In the genomic region with DNA sequence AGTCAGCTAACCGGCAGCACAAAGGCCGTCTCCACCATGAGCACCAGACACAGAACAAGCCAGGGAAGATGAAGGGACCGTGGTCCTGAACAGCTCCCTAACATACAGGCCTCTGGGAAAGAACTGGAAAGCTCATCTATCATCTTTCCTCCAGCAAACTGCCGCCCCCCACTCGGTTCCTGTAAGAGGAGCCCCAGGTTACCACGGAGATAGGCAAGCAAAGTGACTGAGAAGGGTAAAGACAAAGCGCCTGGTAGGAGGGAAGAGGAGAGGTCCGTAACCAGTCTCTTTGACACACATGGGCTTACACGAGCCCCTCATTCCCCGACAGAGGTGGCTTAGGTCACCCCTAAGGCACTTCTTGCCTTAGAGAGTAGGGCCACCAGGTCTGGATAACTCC, we compare ENCODE assay signal across 15 mouse cellular contexts.
DNase-seq lines count a peak whose midpoint lies in the region; ATAC-seq lines count a peak whose summit lies in the region.
"Had no signal": no experiment of that assay in that cellular context is flagged by ENCODE, and none has a peak within 500 bp of the region (broad histone marks: within the 10 kb centered on the region; RNA-seq: fewer than 3 reads in every experiment).

No protein-coding gene starts in this region.

- peaks cover 39% of the 10 kb centered on the region for H3K4me1 ChIP-seq in heart, embryonic 11.5 days (ENCODE audit: control insufficient read depth, insufficient read depth, low read length)
- H3K4me1 ChIP-seq in embryonic facial prominence, embryonic 13.5 days, result peaks cover 45% of the 10 kb centered on the region
- peaks cover 65% of the 10 kb centered on the region for H3K4me1 ChIP-seq in hindbrain, embryonic 14.5 days (replicated peaks; ENCODE audit: control insufficient read depth, insufficient read depth, low read length)
- peaks cover 61% of the 10 kb centered on the region for H3K4me1 ChIP-seq in midbrain, embryonic 16.5 days (ENCODE audit: control insufficient read depth, insufficient read depth, low read length)

- 19% methylated on average over 10 of the region's 10 CpGs for WGBS in heart, embryonic 11.5 days (ENCODE audit: insufficient replicate concordance)
- 26% methylated on average over 10 of the region's 10 CpGs for WGBS in embryonic facial prominence, embryonic 13.5 days
- 10% methylated on average over 10 of the region's 10 CpGs for WGBS in hindbrain, embryonic 14.5 days
- 18% methylated on average over 10 of the region's 10 CpGs for WGBS in midbrain, embryonic 16.5 days

- no peak for DNase-seq in heart, adult 11 months
- no peak for DNase-seq in hindbrain, embryonic 14.5 days (ENCODE audit: low spot score)
- DNase-seq in ovary, postnatal 10 days (ENCODE audit: low spot score), result no peak
- DNase-seq in lung, postnatal 14 days, result no peak
- no peak for DNase-seq in thymus, postnatal 25 days
- DNase-seq: cerebellum, adult 9-11 months; heart, adult 2 months; kidney, adult 11 months; liver, embryonic 13.5 days; thymus, postnatal 14 days had no signal

- H3K27me3 ChIP-seq in heart, embryonic 11.5 days (ENCODE audit: control insufficient read depth, insufficient read depth, low read length), result no peaks in the 10 kb centered on the region
- H3K27me3 ChIP-seq in embryonic facial prominence, embryonic 13.5 days, result no peaks in the 10 kb centered on the region
- H3K27me3 ChIP-seq in hindbrain, embryonic 14.5 days (ENCODE audit: control insufficient read depth, insufficient read depth, low read length), result no peaks in the 10 kb centered on the region
- H3K27me3 ChIP-seq in midbrain, embryonic 16.5 days (ENCODE audit: control insufficient read depth, insufficient read depth, low read depth, low read length), result no peaks in the 10 kb centered on the region
- H3K27me3 ChIP-seq: Patski had no signal

- no peak overlapping the region for H3K4me2 ChIP-seq in heart, embryonic 11.5 days
- H3K4me2 ChIP-seq in embryonic facial prominence, embryonic 13.5 days, result peak overlapping the region; percentile 55
- peak overlapping the region; percentile 64 for H3K4me2 ChIP-seq in hindbrain, embryonic 14.5 days (replicated peaks)
- H3K4me2 ChIP-seq in midbrain, embryonic 16.5 days (ENCODE audit: low read length), result peak overlapping the region; percentile 70
- H3K4me2 ChIP-seq: liver, embryonic 13.5 days had no signal

- H3K9ac ChIP-seq in heart, embryonic 11.5 days (ENCODE audit: low read depth, low read length), result no peak overlapping the region
- peak overlapping the region; percentile 55; the same call in 1 of the 2 replicates for H3K9ac ChIP-seq in embryonic facial prominence, embryonic 13.5 days
- H3K9ac ChIP-seq in hindbrain, embryonic 14.5 days, result peak overlapping the region; percentile 80
- peak overlapping the region; percentile 77 for H3K9ac ChIP-seq in midbrain, embryonic 16.5 days (ENCODE audit: low read depth, low read length)
- H3K9ac ChIP-seq: liver, embryonic 13.5 days had no signal

- no peaks in the 10 kb centered on the region for H3K9me3 ChIP-seq in heart, embryonic 11.5 days (replicated peaks; ENCODE audit: control insufficient read depth, low read length)
- no peaks in the 10 kb centered on the region for H3K9me3 ChIP-seq in embryonic facial prominence, embryonic 13.5 days
- no peaks in the 10 kb centered on the region for H3K9me3 ChIP-seq in hindbrain, embryonic 14.5 days (ENCODE audit: control insufficient read depth, low read length)
- H3K9me3 ChIP-seq in midbrain, embryonic 16.5 days (replicated peaks; ENCODE audit: control insufficient read depth, low read length, poor library complexity, severe bottlenecking), result no peaks in the 10 kb centered on the region
- H3K9me3 ChIP-seq: liver, embryonic 13.5 days had no signal

- peaks cover 8% of the 10 kb centered on the region for H3K36me3 ChIP-seq in heart, embryonic 11.5 days (ENCODE audit: control insufficient read depth, insufficient read depth, low read length)
- H3K36me3 ChIP-seq in embryonic facial prominence, embryonic 13.5 days, result peaks cover 40% of the 10 kb centered on the region
- peaks cover 25% of the 10 kb centered on the region for H3K36me3 ChIP-seq in hindbrain, embryonic 14.5 days (replicated peaks; ENCODE audit: control insufficient read depth, insufficient read depth)
- peaks cover 9% of the 10 kb centered on the region for H3K36me3 ChIP-seq in midbrain, embryonic 16.5 days (ENCODE audit: control insufficient read depth, insufficient read depth, low read length)
- H3K36me3 ChIP-seq: liver, embryonic 13.5 days had no signal

- no peak for ATAC-seq in heart, embryonic 11.5 days (replicated peaks; ENCODE audit: insufficient number of reproducible peaks, low FRiP score, low TSS enrichment)
- ATAC-seq in embryonic facial prominence, embryonic 13.5 days (ENCODE audit: insufficient number of reproducible peaks, insufficient read depth, low FRiP score, low TSS enrichment, low read depth), result no peak
- 0 out of 2 replicates have a peak, but pooled peaks have one; percentile 16 for ATAC-seq in hindbrain, embryonic 14.5 days (ENCODE audit: low FRiP score)
- no peak; the same call in 1 of the 2 replicates for ATAC-seq in midbrain, embryonic 16.5 days
- ATAC-seq: Patski had no signal

- no peak overlapping the region for H3K4me3 ChIP-seq in heart, embryonic 11.5 days (ENCODE audit: low read depth, low read length)
- H3K4me3 ChIP-seq in embryonic facial prominence, embryonic 13.5 days, result peak overlapping the region; percentile 26
- peak overlapping the region; percentile 47 for H3K4me3 ChIP-seq in hindbrain, embryonic 14.5 days (replicated peaks; ENCODE audit: low read length)
- peak overlapping the region; percentile 46 for H3K4me3 ChIP-seq in midbrain, embryonic 16.5 days (ENCODE audit: low read depth, low read length)
- H3K4me3 ChIP-seq: heart, adult 2 months; liver, embryonic 13.5 days had no signal

- H3K27ac ChIP-seq in heart, embryonic 11.5 days (ENCODE audit: low read depth, low read length), result peak overlapping the region; percentile 29; the same call in 1 of the 2 replicates
- no peak overlapping the region for H3K27ac ChIP-seq in embryonic facial prominence, embryonic 13.5 days
- H3K27ac ChIP-seq in hindbrain, embryonic 14.5 days, result peak overlapping the region; percentile 95
- peak overlapping the region; percentile 95 for H3K27ac ChIP-seq in midbrain, embryonic 16.5 days (ENCODE audit: low read length)
- H3K27ac ChIP-seq: heart, adult 2 months; liver, embryonic 13.5 days; macrophage had no signal
